Mouse (Mus musculus) CD4-positive naive resting alpha-beta T cell, adult 57 days (primary cell): ENCODE data around the gene Gm3029. TPM values are rescaled to one million over a fixed set of nuclear protein-coding genes. Genes with fewer than 3 reads are reported as not detected.

Experiments
- total RNA-seq: library from RNA; stranded (reverse); gene quantifications from one replicate; pipeline ENCODE4 v1.2.4, GENCODE M21; 2023

Gm3029 gene
- not detected for total RNA-seq

GRCm38 (mm10) chr14:3931456-3931855 is at the start of gene Gm3029:
Gene Gm3029 (plus strand): TSS chr14:3931756.

GRCm38 (mm10) chr14:3883872-3884271 is 47.7 kb upstream of the Gm3029 start, which contains the start of gene Gm2916:
Gene Gm2916 (plus strand): TSS chr14:3884172.

GRCm38 (mm10) chr14:3963247-3963646 is 31.7 kb downstream of the Gm3029 start, which contains the start of gene Gm3095:
Gene Gm3095 (plus strand): TSS chr14:3963547.

Other genes starting within 250 kb of the Gm3029 start
- not detected for gene Gm3043, start 243.0 kb upstream of the Gm3029 start, total RNA-seq
- not detected for gene Gm3002, start 121.7 kb upstream of the Gm3029 start, total RNA-seq
- not detected for gene Gm3033, start 85.5 kb upstream of the Gm3029 start, total RNA-seq
- not detected for gene Gm2916, start 47.6 kb upstream of the Gm3029 start, total RNA-seq
- not detected for gene Gm3095, start 31.8 kb downstream of the Gm3029 start, total RNA-seq
- gene Gm3099, start 66.6 kb downstream of the Gm3029 start, total RNA-seq, result not detected
- gene Gm5796, start 92.2 kb downstream of the Gm3029 start, total RNA-seq, result not detected
- not detected for gene Gm3115, start 152.4 kb downstream of the Gm3029 start, total RNA-seq
- not detected for gene Gm8108, start 178.8 kb downstream of the Gm3029 start, total RNA-seq
- gene Gm3127, start 233.3 kb downstream of the Gm3029 start, total RNA-seq, result not detected